Mouse (Mus musculus): ENCODE measurements around the gene Ltbp1. TPM values are rescaled to one million over a fixed set of nuclear protein-coding genes. Genes with fewer than 3 reads are reported as not detected.

The Ltbp1 gene
- total and polyA plus RNA-seq, 3 experiments, result 2.3 to 6.4 (median 2.5) TPM

GRCm38 (mm10) chr17:75039017-75039416, 33.6 kb downstream of the Ltbp1 start:
- Histone ChIP-seq H3K4me1 (ENCODE audit: control insufficient read depth in 1 of 2, insufficient read depth in 2 of 2) (no peaks in the 10 kb centered on the region), H3K27me3 (replicated peaks) (no peaks in the 10 kb centered on the region), H3K4me2 (ENCODE audit: insufficient read depth, low read depth, poor library complexity, severe bottlenecking) (no peak overlapping the region), H3K79me2 (replicated peaks; ENCODE audit: control insufficient read depth, extremely low read depth, insufficient read depth, poor library complexity, severe bottlenecking) (no peaks in the 10 kb centered on the region), H3K27ac (ENCODE audit: insufficient read depth, low read depth) (no peak overlapping the region), H3K9ac (ENCODE audit: insufficient read depth, low read depth) (no peak overlapping the region), H3K36me3 (replicated peaks in 1 of 2; ENCODE audit: control insufficient read depth in 1 of 2, insufficient read depth in 1 of 2, low read length in 1 of 2) (no peaks in the 10 kb centered on the region), H3K4me3 (replicated peaks in 1 of 3; ENCODE audit: low read depth in 2 of 3, low read length in 2 of 3, poor library complexity in 1 of 3) (no peak overlapping the region), H3K9me3 (replicated peaks; ENCODE audit: low read length) (no peaks in the 10 kb centered on the region)
- dilution Hi-C loops (cut with MboI; ENCODE audit: extremely low pct_ligation_motif_present, extremely low pct_unique_long_range_greater_than_20kb, low sequenced_read_pairs) (no loop called here), in situ Hi-C loops (cut with MboI; ENCODE audit: low pct_ligation_motif_present, low pct_unique_long_range_greater_than_20kb, low sequenced_read_pairs) (loop anchor here (25.0 kb wide), 1 partner anchor 323 kb away; no protein-coding TSS in a partner anchor)
- DNase-seq (ENCODE audit: extremely low read depth), result no peak
- TF ChIP-seq TBP (conservative IDR thresholded peaks at IDR 0.05; ENCODE audit: low read depth, low read length), result no peak
- no peak for TF ChIP-seq MYC (IDR thresholded peaks at IDR 0.05; ENCODE audit: low read depth, low read length)
- TF ChIP-seq ZC3H11A (IDR thresholded peaks at IDR 0.05; ENCODE audit: low read depth, low read length), result no peak
- TF ChIP-seq MAX (IDR thresholded peaks at IDR 0.05; ENCODE audit: low read length), result no peak
- no peak for TF ChIP-seq POLR2AphosphoS2 (IDR thresholded peaks at IDR 0.05; ENCODE audit: low read depth, low read length)
- no peak for TF ChIP-seq ZNF384 (IDR thresholded peaks at IDR 0.05; ENCODE audit: low read depth, low read length)
- no peak for TF ChIP-seq HCFC1 (IDR thresholded peaks at IDR 0.05; ENCODE audit: low read depth, low read length)
- TF ChIP-seq CHD1 (IDR thresholded peaks at IDR 0.05; ENCODE audit: low read depth, low read length), result no peak
- TF ChIP-seq JUN (IDR thresholded peaks at IDR 0.05; ENCODE audit: insufficient read depth, low read depth, low read length), result no peak
- no peak for TF ChIP-seq E2F4 (IDR thresholded peaks at IDR 0.05; ENCODE audit: insufficient replicate concordance, low read depth, low read length)
- no peak for TF ChIP-seq MAFK (IDR thresholded peaks at IDR 0.05; ENCODE audit: insufficient replicate concordance, low read length)
- TF ChIP-seq MEF2A (IDR thresholded peaks at IDR 0.05; ENCODE audit: borderline replicate concordance, low read depth, low read length), result no peak
- no peak for TF ChIP-seq RAD21 (IDR thresholded peaks at IDR 0.05; ENCODE audit: low read depth, low read length)
- no peak for TF ChIP-seq SIN3A (IDR thresholded peaks at IDR 0.05; ENCODE audit: low read length)
- no peak for TF ChIP-seq IRF4 (IDR thresholded peaks at IDR 0.05; ENCODE audit: low read depth, low read length)
- no peak for TF ChIP-seq PAX5 (IDR thresholded peaks at IDR 0.05; ENCODE audit: low read length)
- TF ChIP-seq MAZ (IDR thresholded peaks at IDR 0.05; ENCODE audit: low read depth, low read length), result no peak
- no peak for TF ChIP-seq ETS1 (conservative IDR thresholded peaks at IDR 0.05; ENCODE audit: low read depth, low read length)
- TF ChIP-seq RCOR1 (conservative IDR thresholded peaks at IDR 0.05; ENCODE audit: low read depth, low read length), result no peak
- TF ChIP-seq CHD2 (IDR thresholded peaks at IDR 0.05; ENCODE audit: low read length), result no peak

GRCm38 (mm10) chr17:75049366-75049969, 44.1 kb downstream of the Ltbp1 start:
- TF ChIP-seq SIN3A (IDR thresholded peaks at IDR 0.05; ENCODE audit: low read length) (no peak), ELF1 (IDR thresholded peaks at IDR 0.05; ENCODE audit: low read depth, low read length) (no peak), NRF1 (IDR thresholded peaks at IDR 0.05; ENCODE audit: low read depth, low read length) (no peak), UBTF (IDR thresholded peaks at IDR 0.05; ENCODE audit: low read depth, low read length) (no peak), BHLHE40 (IDR thresholded peaks at IDR 0.05; ENCODE audit: low read depth, low read length) (no peak), MAZ (IDR thresholded peaks at IDR 0.05; ENCODE audit: low read depth, low read length) (no peak), RCOR1 (conservative IDR thresholded peaks at IDR 0.05; ENCODE audit: low read depth, low read length) (no peak), KAT2A (IDR thresholded peaks at IDR 0.05; ENCODE audit: insufficient replicate concordance, low read length) (no peak), ZC3H11A (IDR thresholded peaks at IDR 0.05; ENCODE audit: low read depth, low read length) (no peak), CHD1 (IDR thresholded peaks at IDR 0.05; ENCODE audit: low read depth, low read length) (no peak), JUND (conservative IDR thresholded peaks at IDR 0.05; ENCODE audit: low read depth, low read length) (no peak), MAFK (IDR thresholded peaks at IDR 0.05; ENCODE audit: insufficient replicate concordance, low read length) (no peak), TCF12 (IDR thresholded peaks at IDR 0.05; ENCODE audit: low read depth, low read length) (no peak), CHD2 (IDR thresholded peaks at IDR 0.05; ENCODE audit: low read length) (no peak), POLR2A (IDR thresholded peaks at IDR 0.05; ENCODE audit: low read depth, low read length) (no peak), ZKSCAN1 (IDR thresholded peaks at IDR 0.05; ENCODE audit: borderline replicate concordance, low read depth, low read length) (no peak), JUN (IDR thresholded peaks at IDR 0.05; ENCODE audit: insufficient read depth, low read depth, low read length) (no peak), RAD21 (IDR thresholded peaks at IDR 0.05; ENCODE audit: low read depth, low read length) (no peak)
- no peak overlapping the region for H3K4me3 ChIP-seq (replicated peaks in 1 of 3; ENCODE audit: low read depth in 2 of 3, low read length in 2 of 3, poor library complexity in 1 of 3)
- H3K27ac ChIP-seq (ENCODE audit: insufficient read depth, low read depth), result no peak overlapping the region
- no peaks in the 10 kb centered on the region for H3K4me1 ChIP-seq (ENCODE audit: control insufficient read depth in 1 of 2, insufficient read depth in 2 of 2)
- dilution Hi-C loops (cut with MboI; ENCODE audit: extremely low pct_ligation_motif_present, extremely low pct_unique_long_range_greater_than_20kb, low sequenced_read_pairs), result no loop called here
- no peaks in the 10 kb centered on the region for H3K27me3 ChIP-seq (replicated peaks)
- DNase-seq (ENCODE audit: extremely low read depth), result no peak
- H3K36me3 ChIP-seq (replicated peaks in 1 of 2; ENCODE audit: control insufficient read depth in 1 of 2, insufficient read depth in 1 of 2, low read length in 1 of 2), result no peaks in the 10 kb centered on the region
- no peak overlapping the region for H3K4me2 ChIP-seq (ENCODE audit: insufficient read depth, low read depth, poor library complexity, severe bottlenecking)
- no peaks in the 10 kb centered on the region for H3K79me2 ChIP-seq (replicated peaks; ENCODE audit: control insufficient read depth, extremely low read depth, insufficient read depth, poor library complexity, severe bottlenecking)
- no peaks in the 10 kb centered on the region for H3K9me3 ChIP-seq (replicated peaks; ENCODE audit: low read length)
- in situ Hi-C loops (cut with MboI; ENCODE audit: low pct_ligation_motif_present, low pct_unique_long_range_greater_than_20kb, low sequenced_read_pairs), result loop anchor here (25.0 kb wide), 1 partner anchor 313 kb away; no protein-coding TSS in a partner anchor
- H3K9ac ChIP-seq (ENCODE audit: insufficient read depth, low read depth), result no peak overlapping the region

Data from CH12.LX (cell line).